Mouse (Mus musculus) brain, embryonic 14.5 days (tissue): Measurements from ENCODE around the gene Sun3.

Source experiments
- CTCF ChIP-seq: fragments of 200-500 bp; IDR thresholded peaks from 2 replicates; pipeline ENCODE4 v1.5.1; 2012; ENCODE audit warnings: inconsistent platforms, mild to moderate bottlenecking, moderate library complexity, borderline replicate concordance; ENCODE audit not compliant: insufficient read depth, insufficient read length; ENCODE audit errors: extremely low read depth
- POLR2A ChIP-seq: fragments of 200-500 bp; IDR thresholded peaks from 2 replicates; pipeline ENCODE4 v1.6.1; 2012; ENCODE audit warnings: mild to moderate bottlenecking, inconsistent platforms, borderline replicate concordance; ENCODE audit not compliant: poor library complexity, insufficient read depth, insufficient read length, severe bottlenecking; ENCODE audit errors: extremely low read depth

GRCm38 (mm10) chr11:9060484-9060883, 11.7 kb upstream of the Sun3 start:
- TF ChIP-seq CTCF, result no peak
- TF ChIP-seq POLR2A, result no peak
